Comparison of ENCODE assay signal across 23 mouse cellular contexts in the genomic region with DNA sequence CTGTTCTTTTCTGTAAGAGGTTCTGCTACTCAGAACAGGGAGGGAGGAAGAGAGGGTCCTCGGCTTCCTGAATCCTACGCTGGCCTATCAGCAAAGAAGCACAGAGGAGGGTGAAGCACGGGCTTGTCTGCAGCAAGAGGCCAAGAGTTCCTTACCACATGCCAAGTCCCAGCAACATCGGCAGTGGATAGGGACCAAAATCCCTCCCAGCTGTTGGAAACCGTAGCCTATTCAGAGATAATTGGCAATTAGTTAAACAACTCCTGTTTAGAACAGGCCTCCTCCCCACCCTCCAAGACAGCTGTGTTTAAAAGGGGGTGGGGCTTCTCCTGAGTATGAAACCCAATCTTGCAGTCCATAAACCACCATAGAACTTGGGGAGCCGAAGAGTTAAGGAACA. TPM values are rescaled to one million over a fixed set of nuclear protein-coding genes. Genes with fewer than 3 reads are reported as not detected.
DNase-seq lines count a peak whose midpoint lies in the region; ATAC-seq and TF ChIP-seq lines count a peak whose summit lies in the region.
"Had no signal": no experiment of that assay in that cellular context is flagged by ENCODE, and none has a peak within 500 bp of the region (broad histone marks: within the 10 kb centered on the region; RNA-seq: fewer than 3 reads in every experiment).

No protein-coding gene starts in this region.

- no peaks in the 10 kb centered on the region for H3K36me3 ChIP-seq in forebrain, embryonic 13.5 days (ENCODE audit: poor library complexity, severe bottlenecking)
- no peaks in the 10 kb centered on the region for H3K36me3 ChIP-seq in forebrain, embryonic 10.5 days (replicated peaks)
- no peaks in the 10 kb centered on the region for H3K36me3 ChIP-seq in lung, embryonic 15.5 days
- no peaks in the 10 kb centered on the region for H3K36me3 ChIP-seq in embryonic facial prominence, embryonic 12.5 days
- no peaks in the 10 kb centered on the region for H3K36me3 ChIP-seq in myocyte (ENCODE audit: control insufficient read depth, insufficient read depth)
- H3K36me3 ChIP-seq: G1E; heart, embryonic 12.5 days; hindbrain, embryonic 13.5 days; kidney, embryonic 15.5 days; limb, embryonic 12.5 days had no signal

- no peak overlapping the region for H3K4me3 ChIP-seq in forebrain, embryonic 13.5 days
- no peak overlapping the region for H3K4me3 ChIP-seq in forebrain, embryonic 10.5 days
- no peak overlapping the region for H3K4me3 ChIP-seq in lung, embryonic 15.5 days
- H3K4me3 ChIP-seq in embryonic facial prominence, embryonic 12.5 days: no peak overlapping the region
- H3K4me3 ChIP-seq in myocyte: no peak overlapping the region
- H3K4me3 ChIP-seq: heart, embryonic 12.5 days; hindbrain, embryonic 13.5 days; kidney, embryonic 15.5 days; limb, embryonic 12.5 days; megakaryocyte, embryonic 14.5 days had no signal

- 0 out of 2 replicates have a peak, but pooled peaks have one; percentile 27 for ATAC-seq in forebrain, embryonic 13.5 days
- ATAC-seq in lung, embryonic 15.5 days (ENCODE audit: borderline replicate concordance, extremely low read depth, low FRiP score, low TSS enrichment): 0 out of 2 replicates have a peak, but pooled peaks have one; percentile 39
- ATAC-seq in embryonic facial prominence, embryonic 12.5 days (ENCODE audit: insufficient number of reproducible peaks, insufficient read depth, low FRiP score, low TSS enrichment): 0 out of 2 replicates have a peak, but pooled peaks have one; percentile 42
- ATAC-seq: activated CD4-positive, CD25-positive, alpha-beta regulatory T cell, adult 4 months; liver, postnatal 0 days had no signal

- H3K4me1 ChIP-seq in forebrain, embryonic 13.5 days: peaks cover 6% of the 10 kb centered on the region; the same call in 1 of the 2 replicates
- peaks cover 13% of the 10 kb centered on the region for H3K4me1 ChIP-seq in forebrain, embryonic 10.5 days
- peaks cover 5% of the 10 kb centered on the region; the same call in 1 of the 2 replicates for H3K4me1 ChIP-seq in lung, embryonic 15.5 days
- H3K4me1 ChIP-seq in embryonic facial prominence, embryonic 12.5 days: peaks cover 8% of the 10 kb centered on the region; the same call in 1 of the 2 replicates
- H3K4me1 ChIP-seq: heart, embryonic 12.5 days; kidney, embryonic 15.5 days; megakaryocyte, embryonic 14.5 days had no signal

- no peak overlapping the region for H3K9ac ChIP-seq in forebrain, embryonic 13.5 days
- H3K9ac ChIP-seq in lung, embryonic 15.5 days: no peak overlapping the region
- no peak overlapping the region for H3K9ac ChIP-seq in embryonic facial prominence, embryonic 12.5 days
- H3K9ac ChIP-seq: heart, embryonic 12.5 days; hindbrain, embryonic 13.5 days; kidney, embryonic 15.5 days; limb, embryonic 12.5 days; liver, postnatal 0 days had no signal

- TF ChIP-seq POLR2A in myocyte (IDR thresholded peaks at IDR 0.05; ENCODE audit: insufficient read length, low read depth): no peak

- DNase-seq in forebrain, embryonic 10.5 days (ENCODE audit: extremely low spot score, low spot score): no peak
- no peak for DNase-seq in lung, adult 18-20 months
- DNase-seq in gastrocnemius, postnatal 25 days: no peak
- no peak for DNase-seq in ovary, postnatal 10 days (ENCODE audit: low spot score)
- DNase-seq: adrenal gland, postnatal 10 days; cerebellum, postnatal 14 days; heart, adult 11 months; heart, postnatal 14 days; liver, postnatal 0 days; right cerebral cortex, adult 18-20 months; thymus, postnatal 36 days had no signal

- H3K4me2 ChIP-seq in forebrain, embryonic 13.5 days: no peak overlapping the region
- H3K4me2 ChIP-seq in lung, embryonic 15.5 days: no peak overlapping the region
- H3K4me2 ChIP-seq in embryonic facial prominence, embryonic 12.5 days (replicated peaks): no peak overlapping the region
- H3K4me2 ChIP-seq in myocyte (ENCODE audit: low read depth): peak overlapping the region; percentile 41
- H3K4me2 ChIP-seq: heart, embryonic 12.5 days; hindbrain, embryonic 13.5 days; kidney, embryonic 15.5 days; limb, embryonic 12.5 days had no signal

- no peak overlapping the region for H3ac ChIP-seq in myocyte (ENCODE audit: control insufficient read depth, insufficient read length)

- H3K9me3 ChIP-seq in forebrain, embryonic 13.5 days (replicated peaks): no peaks in the 10 kb centered on the region
- no peaks in the 10 kb centered on the region for H3K9me3 ChIP-seq in forebrain, embryonic 10.5 days
- H3K9me3 ChIP-seq in lung, embryonic 15.5 days: no peaks in the 10 kb centered on the region
- H3K9me3 ChIP-seq in embryonic facial prominence, embryonic 12.5 days: no peaks in the 10 kb centered on the region
- H3K9me3 ChIP-seq: heart, embryonic 12.5 days; hindbrain, embryonic 13.5 days; kidney, embryonic 15.5 days; limb, embryonic 12.5 days; megakaryocyte, embryonic 14.5 days had no signal

- H3K79me2 ChIP-seq in myocyte (ENCODE audit: control insufficient read depth, insufficient read depth): no peaks in the 10 kb centered on the region

- peaks cover 76% of the 10 kb centered on the region for H3K27me3 ChIP-seq in forebrain, embryonic 13.5 days
- peaks cover 90% of the 10 kb centered on the region for H3K27me3 ChIP-seq in forebrain, embryonic 10.5 days (ENCODE audit: poor library complexity, severe bottlenecking)
- H3K27me3 ChIP-seq in lung, embryonic 15.5 days: peaks cover 14% of the 10 kb centered on the region
- peaks cover 16% of the 10 kb centered on the region; the same call in 1 of the 2 replicates for H3K27me3 ChIP-seq in embryonic facial prominence, embryonic 12.5 days
- peaks cover 9% of the 10 kb centered on the region for H3K27me3 ChIP-seq in myocyte (ENCODE audit: control insufficient read depth, insufficient read depth, insufficient read length)

- H3K27ac ChIP-seq in forebrain, embryonic 13.5 days: no peak overlapping the region
- no peak overlapping the region for H3K27ac ChIP-seq in forebrain, embryonic 10.5 days
- no peak overlapping the region for H3K27ac ChIP-seq in lung, embryonic 15.5 days
- no peak overlapping the region for H3K27ac ChIP-seq in embryonic facial prominence, embryonic 12.5 days
- H3K27ac ChIP-seq: hindbrain, embryonic 13.5 days; kidney, embryonic 15.5 days; limb, embryonic 12.5 days had no signal

- 12% methylated on average over 6 of the region's 6 CpGs for WGBS in forebrain, embryonic 13.5 days
- 39% methylated on average over 6 of the region's 6 CpGs for WGBS in forebrain, embryonic 10.5 days
- 13% methylated on average over 6 of the region's 6 CpGs for WGBS in lung, embryonic 15.5 days
- 14% methylated on average over 6 of the region's 6 CpGs for WGBS in embryonic facial prominence, embryonic 12.5 days

TF ChIP-seq in myocyte, 11 proteins besides CTCF, POLR2A, EP300 and RAD21:
- TF ChIP-seq MYOD1 (IDR thresholded peaks at IDR 0.05; ENCODE audit: control insufficient read depth in 1 of 3, insufficient read length in 2 of 3, low read depth in 2 of 3): peak in 1 of 3 experiments; percentile 20
- no peak for TF ChIP-seq MYOG (IDR thresholded peaks at IDR 0.05; ENCODE audit: control insufficient read depth in 1 of 3, insufficient read depth in 1 of 3, insufficient read length in 2 of 3, low read depth in 2 of 3)
TF ChIP-seq in myocyte: peak in this region for 1.

RNA-seq across cellular contexts. Expression of gene Irx5, which starts 22.1 kb away (rescaled TPM):
- polyA plus RNA-seq in forebrain, embryonic 13.5 days (2015; fragmentation: Nextera tagmentation; extraction: Ambion mirVana): 1.3 and 2.4 TPM in 2 replicates
- 4.4 and 4.9 TPM in 2 replicates for polyA plus RNA-seq in forebrain, embryonic 10.5 days (2016; fragmentation: Nextera tagmentation; extraction: Ambion mirVana)
- polyA plus RNA-seq in lung, embryonic 15.5 days (2015; fragmentation: Nextera tagmentation; extraction: Ambion mirVana): 19.8 and 20.4 TPM in 2 replicates
- 27.2 and 33.6 TPM in 2 replicates for polyA plus RNA-seq in embryonic facial prominence, embryonic 12.5 days (2016; fragmentation: Nextera tagmentation; extraction: Ambion mirVana)
- 8.2 TPM for polyA plus RNA-seq in myocyte (2012; fragmentation: generic; extraction: Trizol)
- total RNA-seq in gastrocnemius, postnatal 25 days (2021): 1 to 10 TPM in 1 of 2 experiments, not detected in 1; 7.7 TPM
- polyA plus RNA-seq: activated CD4-positive, CD25-positive, alpha-beta regulatory T cell, adult 4 months; intestine, embryonic 14.5 days; liver, postnatal 0 days had no signal
